Mouse (Mus musculus): ENCODE measurements around the gene Tmem243. TPM values are rescaled to one million over a fixed set of nuclear protein-coding genes. Genes with fewer than 3 reads are reported as not detected.
A peak's percentile ranks its signal among the peaks of the same experiment; 100 is the strongest.

Gene Tmem243
- polyA plus RNA-seq, 1 experiment from 2014 or later, result 17.3 TPM

DNA sequence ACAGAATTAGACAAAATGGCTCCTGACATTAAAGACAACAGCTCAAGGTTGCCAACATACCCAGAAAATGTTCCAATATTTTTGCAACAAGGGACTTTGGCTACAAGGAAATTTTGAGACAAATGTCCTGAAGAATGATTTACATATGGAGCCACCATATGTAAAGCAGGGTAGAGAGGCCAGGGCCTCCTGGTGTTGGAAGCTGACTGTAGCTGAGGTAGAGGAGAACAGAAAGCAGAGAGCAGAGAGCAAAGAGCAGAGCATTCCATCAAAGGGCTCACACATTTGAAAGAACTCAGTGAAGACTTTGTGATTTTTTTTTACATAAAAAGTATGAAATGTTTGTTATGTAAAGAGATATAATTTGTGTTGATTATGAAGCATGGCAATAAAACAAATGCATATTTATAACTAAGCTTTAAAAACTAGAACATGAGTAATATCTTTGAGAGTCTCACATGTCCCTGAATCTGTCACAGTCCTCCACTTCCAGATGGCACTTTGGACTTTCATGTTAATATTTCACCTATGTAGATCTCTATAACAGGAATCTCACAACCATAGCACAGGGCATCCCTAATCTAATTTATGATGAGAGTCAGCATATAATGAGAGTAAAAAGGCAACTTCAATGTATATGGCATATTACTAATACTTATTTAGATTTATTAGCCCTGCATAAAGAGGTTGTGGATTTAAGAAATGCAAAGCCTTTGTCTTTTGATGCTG is 20.5 kb upstream of the Tmem243 start:
- no peaks in the 10 kb centered on the region for H3K4me1 ChIP-seq

DNA sequence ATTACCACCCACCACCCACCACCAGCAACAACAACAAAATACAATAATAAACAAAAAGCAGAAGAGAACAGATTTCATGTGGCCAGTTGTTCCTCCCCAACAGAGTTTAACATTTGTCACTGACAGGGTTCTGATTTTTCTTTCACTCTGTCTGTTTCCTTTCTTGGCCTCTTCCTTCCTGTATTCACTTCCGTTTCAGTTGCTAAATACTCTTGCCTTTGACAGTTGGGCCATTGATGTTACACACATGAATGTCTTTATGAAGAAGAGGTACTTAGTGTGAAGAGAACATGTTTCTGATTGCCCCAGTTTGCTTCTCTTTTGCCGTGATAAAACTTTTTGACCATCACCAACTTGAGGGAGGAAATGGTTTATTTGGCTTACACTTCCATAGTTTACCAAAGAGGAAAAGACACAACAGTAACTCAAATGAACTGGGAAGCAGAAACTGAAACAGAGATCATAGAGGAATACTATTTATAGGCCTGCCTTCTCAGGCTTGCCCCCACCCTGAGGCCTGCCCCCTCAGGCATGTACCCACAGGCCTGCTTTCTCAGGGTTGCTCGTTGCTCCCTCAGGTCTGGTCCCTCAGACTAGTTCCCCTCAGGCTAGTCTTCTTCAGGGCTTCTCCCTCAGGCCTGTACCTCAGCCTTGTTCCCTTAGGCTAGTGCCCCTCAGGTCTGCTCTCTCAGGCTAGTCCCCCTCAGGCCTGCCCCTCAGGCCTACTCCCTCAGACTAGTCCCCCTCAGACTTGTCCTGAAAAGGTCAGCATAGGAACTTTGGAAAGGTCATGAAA is 13.3 kb upstream of the Tmem243 start:
- ATAC-seq (ENCODE audit: insufficient number of reproducible peaks, insufficient read depth, low FRiP score, low TSS enrichment, low read depth), result no peak
- Histone ChIP-seq H3K27me3 (no peaks in the 10 kb centered on the region), H3K9me3 (no peaks in the 10 kb centered on the region), H3K4me3 (no peak overlapping the region), H3K27ac (no peak overlapping the region), H3K9ac (no peak overlapping the region), H3K4me1 (0 out of 2 replicates have a peak, but pooled peaks cover 2% of the 10 kb centered on the region), H3K36me3 (no peaks in the 10 kb centered on the region), H3K4me2 (no peak overlapping the region)
- WGBS, result 76% methylated on average over 3 of the region's 3 CpGs

More for the DNA sequence above, 20.5 kb upstream of the Tmem243 start:
- Histone ChIP-seq H3K27me3 (no peaks in the 10 kb centered on the region), H3K4me2 (no peak overlapping the region), H3K27ac (no peak overlapping the region), H3K9ac (no peak overlapping the region), H3K36me3 (no peaks in the 10 kb centered on the region), H3K9me3 (no peaks in the 10 kb centered on the region), H3K4me3 (no peak overlapping the region)
- ATAC-seq (ENCODE audit: insufficient number of reproducible peaks, insufficient read depth, low FRiP score, low TSS enrichment, low read depth), result no peak

DNA sequence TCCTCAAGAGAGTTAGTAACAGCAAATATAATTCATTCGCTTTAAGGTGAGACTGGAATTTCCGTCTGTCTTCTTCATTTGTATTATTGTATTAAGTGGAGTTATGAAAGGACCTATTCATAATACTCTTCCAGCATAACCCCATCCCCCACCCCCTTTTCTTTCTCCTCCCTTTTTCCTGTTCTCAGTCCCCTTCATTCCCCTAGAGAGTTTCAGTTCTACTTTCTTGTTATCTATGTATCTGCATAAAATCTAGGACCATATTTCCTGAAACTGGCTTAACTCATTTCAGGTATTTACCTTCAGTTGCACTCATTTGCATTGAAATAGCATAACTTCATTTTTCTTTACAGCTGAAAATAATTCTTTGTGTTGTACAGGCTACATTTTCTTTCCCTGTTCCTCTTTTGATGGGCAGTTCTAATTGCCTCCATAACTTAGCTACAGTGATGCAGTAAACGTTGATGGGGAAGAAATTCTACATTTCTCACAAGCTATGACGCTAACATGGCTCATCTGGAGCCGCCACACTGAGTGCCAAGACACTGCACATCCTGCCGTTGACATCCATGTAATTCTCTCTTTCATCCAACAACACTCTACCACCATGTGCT is 9.9 kb upstream of the Tmem243 start:
- Histone ChIP-seq H3K4me2 (no peak overlapping the region), H3K9me3 (no peaks in the 10 kb centered on the region), H3K9ac (no peak overlapping the region), H3K27me3 (no peaks in the 10 kb centered on the region), H3K4me1 (0 out of 2 replicates have a peak, but pooled peaks cover 2% of the 10 kb centered on the region), H3K4me3 (no peak overlapping the region), H3K27ac (no peak overlapping the region), H3K36me3 (no peaks in the 10 kb centered on the region)
- WGBS, result 57% methylated on average over 6 of the region's 6 CpGs
- no peak for ATAC-seq (ENCODE audit: insufficient number of reproducible peaks, insufficient read depth, low FRiP score, low TSS enrichment, low read depth)

- ATAC-seq (ENCODE audit: insufficient number of reproducible peaks, insufficient read depth, low FRiP score, low TSS enrichment, low read depth), result no peak
- WGBS, result 62% methylated on average over 1 of the region's 1 CpGs
Observed at GRCm38 (mm10) chr5:9092716-9093115, 7.8 kb upstream of the Tmem243 start.

DNA sequence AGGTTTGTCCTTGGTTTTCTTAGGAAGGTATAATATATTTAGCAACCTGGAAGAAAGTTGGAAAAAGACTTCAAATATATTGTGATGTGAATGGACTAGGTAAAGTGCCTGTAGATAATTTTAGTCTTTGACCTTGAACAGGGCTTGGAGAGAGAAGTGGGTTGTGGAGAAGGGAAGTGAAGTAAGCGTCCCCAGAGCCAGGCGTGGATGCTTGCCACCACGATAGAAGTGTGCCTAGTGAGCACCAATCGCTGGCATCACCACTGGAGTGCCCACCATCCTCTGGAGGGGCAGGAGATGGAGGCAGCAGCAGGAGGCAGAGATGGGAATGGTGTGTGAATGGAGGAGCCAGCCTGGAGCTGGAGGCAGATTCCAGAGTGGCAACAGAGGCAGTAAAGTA is 7.0 kb upstream of the Tmem243 start:
- Histone ChIP-seq H3K27me3 (peaks cover 2% of the 10 kb centered on the region), H3K36me3 (no peaks in the 10 kb centered on the region), H3K27ac (no peak overlapping the region), H3K4me2 (no peak overlapping the region), H3K9ac (no peak overlapping the region), H3K9me3 (peaks cover 5% of the 10 kb centered on the region; the same call in 1 of the 2 replicates), H3K4me1 (0 out of 2 replicates have a peak, but pooled peaks cover 2% of the 10 kb centered on the region), H3K4me3 (no peak overlapping the region)
- no peak for ATAC-seq (ENCODE audit: insufficient number of reproducible peaks, insufficient read depth, low FRiP score, low TSS enrichment, low read depth)
- 79% methylated on average over 4 of the region's 4 CpGs for WGBS

More at GRCm38 (mm10) chr5:9092716-9093115, 7.8 kb upstream of the Tmem243 start:
- Histone ChIP-seq H3K27ac (no peak overlapping the region), H3K4me3 (no peak overlapping the region), H3K27me3 (no peaks in the 10 kb centered on the region), H3K9me3 (peaks cover 5% of the 10 kb centered on the region; the same call in 1 of the 2 replicates), H3K4me2 (no peak overlapping the region), H3K36me3 (no peaks in the 10 kb centered on the region), H3K9ac (no peak overlapping the region), H3K4me1 (0 out of 2 replicates have a peak, but pooled peaks cover 2% of the 10 kb centered on the region)

DNA sequence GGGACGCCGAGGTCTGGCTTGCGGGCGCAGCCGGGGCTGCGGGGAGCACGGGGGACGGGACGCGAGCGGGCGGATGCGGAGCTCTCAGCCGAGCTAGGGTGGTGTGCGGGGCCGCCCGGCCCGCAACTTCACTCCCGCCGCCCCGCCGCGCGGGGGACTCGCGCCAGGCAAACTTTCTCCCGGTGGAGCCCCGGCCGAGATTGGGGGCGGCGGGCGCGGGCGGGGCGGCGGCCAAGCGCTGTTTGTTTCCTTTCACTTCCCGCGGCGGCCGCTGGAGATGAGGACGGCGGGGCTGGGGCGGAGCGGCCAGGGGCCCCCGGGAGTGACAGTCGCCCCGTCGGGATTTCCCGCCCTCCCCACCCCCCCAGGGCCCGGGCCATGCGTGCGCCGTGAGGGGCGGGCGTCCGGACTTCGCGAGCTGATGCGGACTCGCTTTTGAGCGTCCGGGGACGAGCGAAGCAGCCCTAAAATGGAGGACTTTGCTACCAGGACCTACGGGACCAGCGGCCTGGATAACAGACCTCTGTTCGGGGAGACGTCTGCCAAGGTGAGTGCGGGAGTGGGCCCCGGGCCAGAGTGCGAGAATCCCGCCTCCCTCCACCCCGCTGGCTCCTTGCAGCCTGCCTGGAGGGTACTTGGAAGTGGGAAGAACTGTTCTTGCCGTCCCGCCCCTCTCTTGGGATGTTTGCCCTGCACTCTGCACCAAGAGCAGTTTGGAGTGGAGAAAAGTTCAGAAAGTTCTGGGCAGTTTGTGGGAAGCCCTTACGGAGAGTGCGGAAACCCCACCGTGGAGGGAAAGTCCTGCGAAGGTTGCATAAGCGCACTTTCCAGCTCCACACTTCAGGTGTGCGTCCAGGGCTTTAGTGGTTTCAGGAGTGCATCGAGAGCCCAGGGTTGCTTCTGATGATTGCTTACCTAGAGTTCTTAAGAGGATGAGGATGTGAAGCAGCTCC is 657 bp downstream of the Tmem243 start:
- peaks cover 31% of the 10 kb centered on the region for H3K27me3 ChIP-seq
- peaks cover 3% of the 10 kb centered on the region; the same call in 1 of the 2 replicates for H3K9me3 ChIP-seq
- WGBS, result under 1% methylated on average over 56 of the region's 83 CpGs
- H3K4me2 ChIP-seq, result peak overlapping the region; percentile 82
- peak overlapping the region; percentile 80 for H3K9ac ChIP-seq
- no peak overlapping the region for H3K27ac ChIP-seq
- ATAC-seq (ENCODE audit: insufficient number of reproducible peaks, insufficient read depth, low FRiP score, low TSS enrichment, low read depth), result peak; percentile 65
- H3K4me3 ChIP-seq, result peak overlapping the region; percentile 85
- H3K36me3 ChIP-seq, result no peaks in the 10 kb centered on the region
- peaks cover 10% of the 10 kb centered on the region for H3K4me1 ChIP-seq

GRCm38 (mm10) chr5:9102696-9103095 is 2.2 kb downstream of the Tmem243 start:
- peaks cover 31% of the 10 kb centered on the region for H3K27me3 ChIP-seq
- H3K9ac ChIP-seq, result no peak overlapping the region
- peaks cover 10% of the 10 kb centered on the region for H3K4me1 ChIP-seq
- no peak overlapping the region for H3K27ac ChIP-seq
- 92% methylated on average over 2 of the region's 2 CpGs for WGBS
- H3K9me3 ChIP-seq, result no peaks in the 10 kb centered on the region
- H3K4me3 ChIP-seq, result no peak overlapping the region
- no peak overlapping the region for H3K4me2 ChIP-seq
- no peaks in the 10 kb centered on the region for H3K36me3 ChIP-seq
- no peak for ATAC-seq (ENCODE audit: insufficient number of reproducible peaks, insufficient read depth, low FRiP score, low TSS enrichment, low read depth)

DNA sequence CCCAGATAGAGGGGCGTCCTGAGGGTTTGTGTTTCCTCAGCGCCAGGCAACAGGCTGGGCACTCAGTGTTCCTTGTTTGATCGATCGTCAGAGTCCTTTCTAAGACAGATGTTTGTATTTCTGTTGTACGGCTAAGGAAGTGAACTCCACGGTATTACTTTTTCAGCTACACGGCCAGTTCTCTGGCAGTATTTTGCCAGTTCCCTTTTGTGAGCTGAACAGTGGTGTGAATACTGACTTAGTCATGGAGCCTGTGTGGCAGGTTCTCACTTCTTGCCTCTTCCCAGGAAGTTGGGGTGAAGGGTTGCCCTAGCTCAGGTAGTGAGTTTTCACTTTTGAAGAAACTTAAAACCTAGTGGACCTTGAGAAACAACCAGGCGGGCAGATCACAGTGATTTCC is 3.5 kb downstream of the Tmem243 start:
- Histone ChIP-seq H3K36me3 (no peaks in the 10 kb centered on the region), H3K27me3 (peaks cover 25% of the 10 kb centered on the region), H3K9me3 (no peaks in the 10 kb centered on the region), H3K4me2 (no peak overlapping the region), H3K27ac (no peak overlapping the region), H3K4me1 (peaks cover 10% of the 10 kb centered on the region), H3K9ac (no peak overlapping the region), H3K4me3 (no peak overlapping the region)
- ATAC-seq (ENCODE audit: insufficient number of reproducible peaks, insufficient read depth, low FRiP score, low TSS enrichment, low read depth), result no peak
- WGBS, result 84% methylated on average over 8 of the region's 8 CpGs

- Histone ChIP-seq H3K36me3 (no peaks in the 10 kb centered on the region), H3K9ac (no peak overlapping the region), H3K4me3 (no peak overlapping the region), H3K27me3 (peaks cover 16% of the 10 kb centered on the region), H3K9me3 (no peaks in the 10 kb centered on the region), H3K4me1 (no peaks in the 10 kb centered on the region), H3K27ac (no peak overlapping the region), H3K4me2 (no peak overlapping the region)
- ATAC-seq (ENCODE audit: insufficient number of reproducible peaks, insufficient read depth, low FRiP score, low TSS enrichment, low read depth), result no peak
- WGBS, result 76% methylated on average over 6 of the region's 6 CpGs
Observed at GRCm38 (mm10) chr5:9106806-9107205, 6.3 kb downstream of the Tmem243 start.

DNA sequence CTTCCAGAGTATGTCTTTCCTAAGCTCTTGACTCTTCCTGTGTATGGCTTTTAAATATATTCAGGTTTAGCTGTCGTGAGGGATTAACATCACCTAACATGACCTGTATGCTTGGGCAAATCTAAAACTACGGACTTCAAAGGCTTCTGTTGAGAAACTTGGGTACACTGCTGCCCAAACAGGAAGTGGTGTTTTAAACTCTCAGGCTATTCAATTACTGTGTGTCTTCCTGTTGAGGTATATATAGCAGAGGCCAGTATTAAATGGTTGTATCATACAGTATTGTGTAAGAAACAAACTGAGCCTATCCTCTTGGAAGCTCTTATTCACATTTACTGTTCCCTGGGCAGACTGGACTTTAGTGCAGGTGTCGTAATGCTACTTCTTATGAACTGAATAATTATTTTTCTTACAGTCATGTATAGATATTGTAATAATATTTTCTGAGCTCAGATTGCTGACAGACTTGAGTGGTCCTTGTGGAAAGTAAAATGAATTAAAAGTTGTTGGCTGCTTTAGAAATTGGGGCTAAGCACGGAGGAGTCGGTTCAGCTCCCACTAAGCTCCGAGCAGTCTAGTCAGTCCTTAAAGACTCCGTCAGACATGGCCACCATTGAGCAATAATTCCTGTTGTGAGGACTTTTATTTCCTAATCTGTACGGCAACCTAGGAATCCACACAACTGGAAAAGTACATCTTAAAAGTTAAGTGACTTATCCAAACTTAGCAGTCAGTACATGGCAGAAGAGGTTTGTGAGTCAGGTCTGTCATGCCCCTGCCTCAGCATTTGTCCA is 7.0 kb downstream of the Tmem243 start:
- WGBS, result 73% methylated on average over 8 of the region's 8 CpGs
- no peak overlapping the region for H3K4me2 ChIP-seq
- no peak overlapping the region for H3K27ac ChIP-seq
- no peak overlapping the region for H3K9ac ChIP-seq
- H3K27me3 ChIP-seq, result peaks cover 9% of the 10 kb centered on the region
- H3K9me3 ChIP-seq, result no peaks in the 10 kb centered on the region
- no peak for ATAC-seq (ENCODE audit: insufficient number of reproducible peaks, insufficient read depth, low FRiP score, low TSS enrichment, low read depth)
- H3K4me1 ChIP-seq, result no peaks in the 10 kb centered on the region
- H3K36me3 ChIP-seq, result no peaks in the 10 kb centered on the region
- H3K4me3 ChIP-seq, result no peak overlapping the region

Data from embryonic facial prominence, embryonic 13.5 days (tissue).